Mouse (Mus musculus) olfactory bulb, adult 2 months (tissue): ENCODE data around the gene Zfp641.

Experiments used
- CTCF ChIP-seq: fragments of 200-500 bp; IDR thresholded peaks from 2 replicates; pipeline ENCODE4 v1.5.1; 2012; ENCODE audit warnings: low read depth, mild to moderate bottlenecking, low read length, moderate library complexity; ENCODE audit not compliant: insufficient read depth
- POLR2A ChIP-seq: fragments of 200-500 bp; IDR thresholded peaks from 2 replicates; pipeline ENCODE4 v1.6.1; 2012; ENCODE audit warnings: mild to moderate bottlenecking, low read depth, low read length, moderate library complexity; ENCODE audit not compliant: insufficient read depth

- TF ChIP-seq POLR2A (no peak), CTCF (no peak)
Observed at GRCm38 (mm10) chr15:98257776-98258175, 38.2 kb downstream of the Zfp641 start.
